Mouse (Mus musculus): ENCODE measurements at regions not wholly inside any gene's neighbourhood (a gene's known extent, or its start where the extent isn't known, plus 50 kb on each side); places are given as distances from the start of the nearest gene placed in this dataset.

DNA sequence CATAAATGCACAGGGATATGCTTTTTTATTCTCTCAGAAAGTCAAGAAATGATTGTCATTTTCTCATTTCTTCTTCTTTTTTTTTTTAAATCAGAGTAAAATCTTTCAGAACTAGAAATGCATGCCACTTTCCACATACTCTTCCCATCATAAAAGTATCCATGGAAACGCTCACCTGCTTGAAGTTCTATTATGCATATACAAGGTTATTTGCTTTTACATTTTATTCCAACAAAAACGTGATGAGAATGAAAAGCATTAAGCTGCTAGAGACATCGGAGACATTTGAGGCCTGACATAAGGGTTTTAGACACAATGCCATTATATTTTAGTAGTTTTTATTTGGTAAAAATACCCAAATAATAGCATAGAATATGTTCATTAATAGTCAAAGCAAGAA lies 214.5 kb upstream of the B430305J03Rik start:
- TF ChIP-seq CTCF (IDR thresholded peaks at IDR 0.05; ENCODE audit: extremely low read depth, insufficient read depth, low read length) (no peak), POLR2A (IDR thresholded peaks at IDR 0.05; ENCODE audit: extremely low read depth, insufficient read depth, low read length) (no peak)

Measured in cortical plate, adult 2 months (tissue).